Mouse (Mus musculus): Measurements from ENCODE around the gene Gpr139.

GRCm38 (mm10) chr7:119181053-119181452 is 3.4 kb downstream of the Gpr139 start:
- no peak for TF ChIP-seq POLR2A (IDR thresholded peaks at IDR 0.05; ENCODE audit: control insufficient read depth, low read depth, low read length)
- no peak for TF ChIP-seq CTCF (IDR thresholded peaks at IDR 0.05; ENCODE audit: control insufficient read depth, insufficient read depth, insufficient replicate concordance, low read depth, low read length)
